Mouse (Mus musculus) midbrain, postnatal 0 days (tissue): ENCODE data around the gene Ephb1. TPM values are rescaled to one million over a fixed set of nuclear protein-coding genes. Genes with fewer than 3 reads are reported as not detected.

Source experiments
- ATAC-seq: fragments of 200-750 bp; cut with Nextera tagmentation; 2 replicates; pipeline ENCODE4 v1.8.0; 2017; ENCODE audit warnings: moderate number of reproducible peaks, mild to moderate bottlenecking, moderate TSS enrichment, moderate library complexity; ENCODE audit not compliant: low FRiP score
- DNase-seq: peaks from one replicate; pipeline ENCODE4 v3.0.0-alpha.2; 2015; ENCODE audit warnings: low spot score
- H3K27ac ChIP-seq: fragments of 300-500 bp; sonication (generic); 2 replicates; pipeline ENCODE4 v1.5.1; 2014; ENCODE audit warnings: low read depth, mild to moderate bottlenecking, low read length, mixed read lengths
- H3K27me3 ChIP-seq: fragments of 300-500 bp; sonication (generic); 2 replicates; pipeline ENCODE4 v1.6.1; 2014; ENCODE audit warnings: low read length, control low read depth, mixed read lengths; ENCODE audit not compliant: insufficient read depth
- H3K36me3 ChIP-seq: fragments of 300-500 bp; sonication (generic); 2 replicates; pipeline ENCODE4 v1.6.1; 2014; ENCODE audit warnings: low read length, control low read depth, mixed read lengths; ENCODE audit not compliant: insufficient read depth
- H3K4me1 ChIP-seq: fragments of 300-500 bp; sonication (generic); 2 replicates; pipeline ENCODE4 v1.6.1; 2014; ENCODE audit warnings: mild to moderate bottlenecking, control low read depth, antibody characterized with exemption, low read length, mixed read lengths; ENCODE audit not compliant: insufficient read depth
- H3K4me2 ChIP-seq: fragments of 300-500 bp; sonication (generic); 2 replicates; pipeline ENCODE4 v1.6.1; 2014; ENCODE audit warnings: low read depth, mild to moderate bottlenecking, low read length, mixed read lengths; ENCODE audit not compliant: poor library complexity, severe bottlenecking
- H3K4me3 ChIP-seq: fragments of 300-500 bp; sonication (generic); 2 replicates; pipeline ENCODE4 v1.5.1; 2014; ENCODE audit warnings: low read depth, mild to moderate bottlenecking, low read length, moderate library complexity
- H3K9ac ChIP-seq: fragments of 300-500 bp; sonication (generic); replicated peaks from 2 replicates; pipeline ENCODE4 v1.6.1; 2014; ENCODE audit warnings: mild to moderate bottlenecking, low read length, moderate library complexity, mixed read lengths; ENCODE audit not compliant: poor library complexity, severe bottlenecking
- H3K9me3 ChIP-seq: fragments of 300-500 bp; sonication (generic); 2 replicates; pipeline ENCODE4 v1.6.1; 2016; ENCODE audit warnings: low read length, control low read depth
- CTCF ChIP-seq: IDR thresholded peaks from 2 replicates; pipeline ENCODE4 v1.5.1; 2016; ENCODE audit warnings: antibody characterized with exemption, mild to moderate bottlenecking
- WGBS: fragments of 180-500 bp; shearing (Covaris S2); extraction: QIAGEN DNeasy Blood & Tissue Kit; methylation state at CpG from one replicate; pipeline ENCODE4 v1.1.7; 2014; 5-methylcytosine and 5-hydroxymethylcytosine counted together
- polyA plus RNA-seq: library from polyadenylated mRNA; unstranded; fragments of >200 nt; fragmentation: Nextera tagmentation; extraction: Ambion mirVana; gene quantifications from 2 replicates; pipeline ENCODE4 v1.2.1, GENCODE M21; 2015
- total RNA-seq: library from RNA; depleted of rRNA; stranded (reverse); fragments of >200 nt; gene quantifications from 2 replicates; pipeline ENCODE4 v1.2.3, GENCODE M21; 2014

The Ephb1 gene
- total and polyA plus RNA-seq, 2 experiments from 2014 or later: 69.4 to 85.9 TPM

DNA sequence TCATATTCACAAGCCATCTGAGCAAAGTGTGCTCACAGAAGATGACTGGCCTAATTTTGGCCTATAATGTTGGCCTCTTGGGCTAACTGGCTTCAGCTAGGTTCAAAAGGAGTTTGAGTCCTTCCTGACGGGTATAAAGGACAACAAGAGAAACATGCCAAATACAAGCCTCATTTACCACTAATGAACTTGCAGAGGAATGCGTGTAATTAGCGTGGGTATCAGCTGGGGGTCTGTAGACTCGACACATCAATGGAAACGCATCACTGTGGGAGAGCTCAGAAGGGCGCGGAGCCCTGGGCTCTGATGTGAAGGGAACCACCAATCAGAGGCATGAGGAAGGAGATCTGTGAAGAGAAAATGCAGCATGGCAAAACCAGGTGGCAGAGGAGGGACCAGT lies 108.9 kb downstream of the Ephb1 start:
- Histone ChIP-seq H3K36me3 (no peaks in the 10 kb centered on the region; the same call in 1 of the 2 replicates), H3K4me3 (no peak overlapping the region), H3K27ac (no peak overlapping the region), H3K4me2 (no peak overlapping the region), H3K4me1 (peaks cover 25% of the 10 kb centered on the region), H3K27me3 (no peaks in the 10 kb centered on the region), H3K9ac (no peak overlapping the region), H3K9me3 (no peaks in the 10 kb centered on the region)
- TF ChIP-seq CTCF: no peak
- no peak for ATAC-seq
- WGBS: 45% methylated on average over 7 of the region's 7 CpGs
- DNase-seq: no peak

DNA sequence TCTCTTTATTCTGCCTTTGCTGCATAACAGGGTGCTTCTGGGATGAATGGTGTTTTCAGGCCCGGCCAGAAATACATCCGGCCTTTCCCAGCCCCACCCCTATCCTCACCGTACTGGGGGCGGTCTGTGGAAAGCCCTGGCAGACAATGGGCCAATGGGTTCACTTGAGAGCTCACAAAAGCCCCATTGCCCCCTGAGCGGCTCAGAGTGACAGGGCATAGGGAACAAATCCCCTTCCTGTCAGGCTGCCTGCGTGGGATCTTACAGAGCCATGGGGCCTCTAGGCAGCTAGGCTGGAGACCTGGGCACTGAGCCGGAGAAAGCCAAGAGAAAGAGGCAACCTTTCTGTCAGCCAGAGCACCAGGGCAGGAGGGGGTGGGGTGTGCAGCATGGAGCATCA lies 111.2 kb downstream of the Ephb1 start:
- H3K4me3 ChIP-seq: no peak overlapping the region
- no peak overlapping the region for H3K9ac ChIP-seq
- H3K9me3 ChIP-seq: no peaks in the 10 kb centered on the region
- H3K36me3 ChIP-seq: no peaks in the 10 kb centered on the region; the same call in 1 of the 2 replicates
- WGBS: 7% methylated on average over 7 of the region's 7 CpGs
- no peaks in the 10 kb centered on the region for H3K27me3 ChIP-seq
- DNase-seq (peak; percentile 63), ATAC-seq (peak; percentile 76)
- no peak for TF ChIP-seq CTCF
- peak overlapping the region; percentile 0; the same call in 1 of the 2 replicates for H3K27ac ChIP-seq
- H3K4me2 ChIP-seq: no peak overlapping the region
- H3K4me1 ChIP-seq: peaks cover 15% of the 10 kb centered on the region

DNA sequence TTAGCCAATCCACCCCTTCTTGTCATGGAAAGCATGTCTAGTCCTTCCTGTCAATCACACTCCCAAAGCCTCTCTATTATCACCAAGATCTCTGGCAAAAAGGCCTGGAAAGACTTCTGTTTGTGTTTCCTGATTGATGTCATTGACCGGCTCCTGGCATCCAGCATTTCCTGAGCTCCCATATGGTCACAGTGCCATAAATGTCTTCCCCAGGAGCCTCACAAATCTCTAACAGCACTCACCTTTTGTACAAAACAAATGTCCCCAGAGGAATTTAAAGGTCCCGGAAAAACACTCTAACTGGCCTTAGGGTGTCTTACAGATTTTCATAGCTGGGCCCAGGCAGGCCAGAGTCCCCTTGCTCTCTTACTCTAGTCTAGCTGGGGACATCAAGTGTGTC lies 112.9 kb downstream of the Ephb1 start:
- Histone ChIP-seq H3K9me3 (no peaks in the 10 kb centered on the region), H3K4me3 (no peak overlapping the region), H3K4me2 (no peak overlapping the region), H3K4me1 (peaks cover 15% of the 10 kb centered on the region), H3K27ac (no peak overlapping the region), H3K9ac (no peak overlapping the region), H3K27me3 (no peaks in the 10 kb centered on the region), H3K36me3 (no peaks in the 10 kb centered on the region)
- no peak for TF ChIP-seq CTCF
- WGBS: 73% methylated on average over 2 of the region's 2 CpGs
- ATAC-seq (no peak), DNase-seq (no peak)

DNA sequence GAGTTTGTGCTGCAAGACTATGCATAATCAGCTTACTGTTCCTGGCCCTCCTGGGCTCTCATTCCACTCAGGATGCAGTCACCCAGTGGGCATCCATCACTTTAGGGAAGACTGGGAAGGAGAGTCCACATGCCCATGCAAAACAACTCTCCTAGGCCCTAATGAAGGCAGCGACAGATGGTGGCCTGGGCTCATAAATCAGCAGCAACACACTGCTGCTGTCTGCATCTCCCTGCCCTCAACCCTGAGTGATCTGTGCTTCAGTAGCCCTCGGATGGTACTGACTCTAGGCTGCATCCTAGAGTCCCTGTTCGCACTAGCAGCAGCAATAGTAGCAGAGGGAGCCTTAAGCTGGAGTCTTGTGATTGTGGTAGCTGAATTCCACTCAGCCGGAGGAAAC lies 114.3 kb downstream of the Ephb1 start:
- H3K4me1 ChIP-seq: peaks cover 15% of the 10 kb centered on the region
- no peak for ATAC-seq
- WGBS: 79% methylated on average over 4 of the region's 4 CpGs
- H3K4me3 ChIP-seq: no peak overlapping the region
- no peaks in the 10 kb centered on the region for H3K36me3 ChIP-seq
- no peak overlapping the region for H3K27ac ChIP-seq
- no peaks in the 10 kb centered on the region for H3K27me3 ChIP-seq
- H3K4me2 ChIP-seq: no peak overlapping the region
- H3K9me3 ChIP-seq: no peaks in the 10 kb centered on the region
- no peak overlapping the region for H3K9ac ChIP-seq
- TF ChIP-seq CTCF: no peak
- DNase-seq: no peak

DNA sequence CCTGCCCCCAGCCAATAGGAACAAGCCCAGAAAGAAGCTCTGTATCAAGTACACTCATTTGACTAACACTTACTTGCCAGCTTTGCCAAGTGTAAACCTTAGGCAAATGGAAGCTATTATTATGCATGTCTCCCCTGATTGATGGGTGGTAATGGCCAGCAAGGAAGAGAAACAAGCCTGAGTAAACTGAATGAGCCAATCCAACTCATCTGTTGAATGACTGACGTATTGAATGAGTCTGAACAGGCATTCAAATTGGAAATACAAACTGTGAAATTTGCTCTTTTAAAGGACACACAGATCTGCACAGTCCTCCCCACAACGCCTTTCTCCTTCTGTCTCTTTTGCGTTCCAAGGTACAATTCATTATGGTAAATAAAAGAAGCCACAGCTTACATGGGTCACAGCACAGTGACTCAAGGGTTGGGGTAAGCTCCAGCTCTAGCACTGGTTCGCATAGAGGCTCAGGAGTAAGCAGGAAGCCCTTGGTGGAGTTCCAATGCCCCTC lies 119.0 kb downstream of the Ephb1 start:
- ATAC-seq (no peak), DNase-seq (peak; percentile 55)
- Histone ChIP-seq H3K27ac (no peak overlapping the region), H3K4me2 (no peak overlapping the region), H3K4me1 (0 out of 2 replicates have a peak, but pooled peaks cover 4% of the 10 kb centered on the region), H3K27me3 (no peaks in the 10 kb centered on the region), H3K9ac (no peak overlapping the region), H3K36me3 (no peaks in the 10 kb centered on the region), H3K4me3 (no peak overlapping the region), H3K9me3 (no peaks in the 10 kb centered on the region)
- TF ChIP-seq CTCF: no peak
- WGBS: 33% methylated on average over 4 of the region's 4 CpGs

DNA sequence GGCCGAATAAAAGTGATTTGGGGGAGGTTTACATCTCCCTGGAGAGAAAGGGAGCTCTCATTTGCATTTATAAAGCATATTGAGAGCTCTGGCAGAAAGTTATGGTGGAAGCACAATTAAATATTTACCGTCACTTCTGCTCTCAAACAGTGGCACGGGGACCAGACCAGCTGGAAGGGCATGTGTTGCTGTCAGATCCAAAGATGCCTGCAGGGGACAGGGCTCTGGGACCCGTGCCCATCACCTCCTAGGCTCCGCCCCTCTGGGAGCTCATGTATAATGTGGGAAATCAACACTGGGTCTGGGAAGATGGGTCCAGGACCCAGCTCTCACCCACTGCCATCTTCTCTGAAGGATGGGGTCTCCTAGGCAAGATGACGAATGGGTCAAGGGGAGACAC lies 123.2 kb downstream of the Ephb1 start:
- Histone ChIP-seq H3K27me3 (no peaks in the 10 kb centered on the region), H3K9me3 (no peaks in the 10 kb centered on the region), H3K4me2 (no peak overlapping the region), H3K4me1 (0 out of 2 replicates have a peak, but pooled peaks cover 4% of the 10 kb centered on the region), H3K27ac (no peak overlapping the region), H3K4me3 (no peak overlapping the region), H3K9ac (no peak overlapping the region), H3K36me3 (no peaks in the 10 kb centered on the region)
- DNase-seq (peak; percentile 50), ATAC-seq (no peak)
- no peak for TF ChIP-seq CTCF
- 46% methylated on average over 6 of the region's 6 CpGs for WGBS
